Mouse (Mus musculus): ENCODE data around the gene Prickle2.

GRCm38 (mm10) chr6:92499449-92499848, 206.5 kb downstream of the Prickle2 start:
- TF ChIP-seq TAL1 (conservative IDR thresholded peaks at IDR 0.05; ENCODE audit: low read depth, low read length) (no peak), GATA1 (IDR thresholded peaks at IDR 0.05; ENCODE audit: borderline replicate concordance, low read length) (no peak), CTCF (IDR thresholded peaks at IDR 0.05; ENCODE audit: low read depth, low read length) (no peak), GATA2 (IDR thresholded peaks at IDR 0.05; ENCODE audit: borderline replicate concordance, low read depth, low read length) (no peak), POLR2AphosphoS5 (IDR thresholded peaks at IDR 0.05; ENCODE audit: insufficient replicate concordance, low read depth, low read length) (no peak)

All from G1E (cell line).